Mouse (Mus musculus) CH12.LX (cell line): ENCODE results near the gene Sstr2. TPM values are rescaled to one million over a fixed set of nuclear protein-coding genes. Genes with fewer than 3 reads are reported as not detected.

Experiments used
- DNase-seq: peaks from one replicate; pipeline ENCODE4 v3.0.0-alpha.2; 2013; ENCODE audit errors: extremely low read depth
- H3K27ac ChIP-seq: 2 replicates; pipeline ENCODE4 v1.5.1; 2012; ENCODE audit warnings: low read depth, mild to moderate bottlenecking, control low read depth, moderate library complexity; ENCODE audit not compliant: insufficient read depth
- H3K27me3 ChIP-seq: replicated peaks from 2 replicates; pipeline ENCODE3; 2012; ENCODE audit warnings: inconsistent platforms
- H3K36me3 ChIP-seq, 2 experiments: replicated peaks in 1 of 2; 2 replicates each; pipeline versions ENCODE3 to v1.6.1; 2012; ENCODE audit warnings: inconsistent platforms in 1 of 2, low read length in 1 of 2, mild to moderate bottlenecking in 1 of 2, mixed read lengths in 1 of 2, moderate library complexity in 1 of 2; ENCODE audit not compliant: control insufficient read depth in 1 of 2, insufficient read depth in 1 of 2
- H3K4me1 ChIP-seq, 2 experiments: 2 replicates each; pipeline ENCODE4 v1.6.1; 2012; ENCODE audit warnings: inconsistent platforms in 1 of 2, moderate library complexity in 1 of 2; ENCODE audit not compliant: insufficient read depth in 2 of 2, control insufficient read depth in 1 of 2
- H3K4me2 ChIP-seq: 2 replicates; pipeline ENCODE4 v1.6.1; 2012; ENCODE audit warnings: low read depth, mild to moderate bottlenecking, control low read depth; ENCODE audit not compliant: poor library complexity, insufficient read depth, severe bottlenecking
- H3K4me3 ChIP-seq, 3 experiments: fragments of 150-350 bp in 1 of 3; sonication (generic) in 1 of 3; replicated peaks in 1 of 3; 2 replicates each; pipeline versions ENCODE3 to v1.5.1; 2011 to 2012; ENCODE audit warnings: low read depth in 2 of 3, low read length in 2 of 3, mild to moderate bottlenecking in 2 of 3, moderate library complexity in 2 of 3, control low read depth in 1 of 3, improper control_type of control experiment in 1 of 3, inconsistent platforms in 1 of 3, mixed read lengths in 1 of 3; ENCODE audit not compliant: poor library complexity in 1 of 3
- H3K79me2 ChIP-seq: replicated peaks from 2 replicates; pipeline ENCODE4 v1.6.1; 2012; ENCODE audit warnings: mild to moderate bottlenecking, moderate library complexity; ENCODE audit not compliant: control insufficient read depth, poor library complexity, insufficient read depth, severe bottlenecking; ENCODE audit errors: extremely low read depth
- H3K9ac ChIP-seq: 2 replicates; pipeline ENCODE4 v1.6.1; 2012; ENCODE audit warnings: low read depth, mild to moderate bottlenecking, control low read depth, moderate library complexity; ENCODE audit not compliant: insufficient read depth
- H3K9me3 ChIP-seq: replicated peaks from 2 replicates; pipeline ENCODE3; 2012; ENCODE audit warnings: low read length, inconsistent platforms, mixed read lengths
- ELF1 ChIP-seq: IDR thresholded peaks from 2 replicates; pipeline ENCODE4 v1.6.1; 2014; ENCODE audit warnings: low read depth, mild to moderate bottlenecking, inconsistent platforms, low read length, improper control_type of control experiment
- IRF4 ChIP-seq: IDR thresholded peaks from 2 replicates; pipeline ENCODE4 v1.6.1; 2014; ENCODE audit warnings: low read depth, mild to moderate bottlenecking, inconsistent platforms, low read length, improper control_type of control experiment
- MYC ChIP-seq: IDR thresholded peaks from 2 replicates; pipeline ENCODE4 v1.6.1; 2011; ENCODE audit warnings: low read depth, mild to moderate bottlenecking, improper control_type of control experiment, low read length
- NELFE ChIP-seq: IDR thresholded peaks from 2 replicates; pipeline ENCODE4 v1.6.1; 2011; ENCODE audit warnings: low read depth, low read length, improper control_type of control experiment
- POLR2AphosphoS2 ChIP-seq: IDR thresholded peaks from 2 replicates; pipeline ENCODE4 v1.6.1; 2011; ENCODE audit warnings: low read depth, low read length, improper control_type of control experiment
- SMC3 ChIP-seq: IDR thresholded peaks from 2 replicates; pipeline ENCODE4 v1.6.1; 2011; ENCODE audit warnings: low read depth, low read length, improper control_type of control experiment
- TBP ChIP-seq: conservative IDR thresholded peaks from 2 replicates; pipeline ENCODE4 v1.6.1; 2011; ENCODE audit warnings: low read depth, low read length, improper control_type of control experiment
- USF1 ChIP-seq: IDR thresholded peaks from 2 replicates; pipeline ENCODE4 v1.6.1; 2014; ENCODE audit warnings: low read depth, mild to moderate bottlenecking, inconsistent platforms, low read length, improper control_type of control experiment
- ZNF384 ChIP-seq: IDR thresholded peaks from 2 replicates; pipeline ENCODE4 v1.6.1; 2012; ENCODE audit warnings: low read depth, low read length, improper control_type of control experiment, inconsistent platforms
- dilution Hi-C: fragments of 300-500 bp; cut with MboI; formaldehyde crosslinking; loops from 2 replicates; pipeline ENCODE4 v1.14.3; 2020; ENCODE audit warnings: low sequenced_read_pairs; ENCODE audit not compliant: extremely low pct_unique_long_range_greater_than_20kb, extremely low pct_ligation_motif_present
- in situ Hi-C: fragments of 300-500 bp; cut with MboI; formaldehyde crosslinking; loops from 3 replicates; pipeline ENCODE4 v1.14.3; 2019; ENCODE audit warnings: low sequenced_read_pairs, low pct_ligation_motif_present, low pct_unique_long_range_greater_than_20kb, mixed read lengths
- polyA plus RNA-seq: library from polyadenylated mRNA; unstranded; fragments of >175 nt; gene quantifications from 2 replicates; pipeline ENCODE4 v1.2.1, GENCODE M21; 2012; ENCODE audit warnings: low read depth; ENCODE audit not compliant: insufficient read length
- total RNA-seq, 2 experiments: library from RNA; depleted of rRNA; stranded (reverse); fragments of 300-350 nt in 1 of 2; fragments of >200 nt in 1 of 2; gene quantifications; 2 replicates each; pipeline ENCODE4 v1.2.3; 2012 to 2014

The Sstr2 gene
- total and polyA plus RNA-seq, 3 experiments, result not detected

DNA sequence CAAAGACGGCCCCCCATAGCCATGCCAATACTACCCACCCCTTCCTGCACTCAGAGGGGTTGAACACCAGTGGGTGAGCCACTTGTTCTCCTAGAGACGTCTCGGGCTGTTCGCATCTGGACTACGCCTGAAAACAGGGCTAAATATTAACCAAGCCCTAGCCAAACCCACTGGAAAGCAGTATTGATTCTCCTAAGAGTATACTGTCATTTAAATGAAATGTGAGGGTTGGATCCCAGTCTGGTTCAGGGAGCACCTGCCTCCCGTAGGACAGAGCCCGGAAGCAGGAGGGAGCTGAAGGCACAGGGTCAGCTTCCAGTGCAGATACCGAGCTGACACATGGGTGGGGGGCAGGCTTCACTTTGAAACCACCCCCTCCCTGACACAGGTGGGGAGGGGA is 12.7 kb downstream of the Sstr2 start:
- in situ Hi-C loops, result no loop called here
- no peak for DNase-seq
- H3K27ac ChIP-seq, result no peak overlapping the region

DNA sequence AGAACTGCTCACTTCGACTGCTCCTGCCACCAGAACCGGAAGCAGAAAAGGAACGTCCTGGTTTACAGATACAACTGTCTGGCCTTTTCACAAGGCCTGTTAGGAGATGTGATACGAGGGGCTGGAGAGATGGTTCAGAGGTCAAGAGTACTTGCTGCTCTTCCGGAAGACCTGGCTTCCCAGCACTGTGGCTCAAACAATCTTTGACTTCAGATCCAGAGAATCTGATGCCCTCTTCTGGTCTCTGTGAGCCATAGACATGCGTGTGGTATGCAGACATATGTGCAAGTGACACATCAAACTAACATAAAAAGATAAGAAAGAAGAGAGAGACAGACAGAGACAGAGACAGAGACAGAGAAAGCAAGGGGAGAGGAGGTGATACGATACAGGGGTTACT is 13.2 kb downstream of the Sstr2 start:
- no peak for DNase-seq
- Histone ChIP-seq H3K4me1 (no peaks in the 10 kb centered on the region; a peak in 1 of 4 replicates), H3K27ac (no peak overlapping the region), H3K4me3 (no peak overlapping the region), H3K9ac (no peak overlapping the region), H3K9me3 (no peaks in the 10 kb centered on the region), H3K27me3 (peaks cover 27% of the 10 kb centered on the region), H3K79me2 (no peaks in the 10 kb centered on the region), H3K36me3 (no peaks in the 10 kb centered on the region), H3K4me2 (no peak overlapping the region)
- TF ChIP-seq NELFE (no peak), TBP (no peak)
- in situ Hi-C loops (no loop called here), dilution Hi-C loops (no loop called here)

More for the DNA sequence above, 12.7 kb downstream of the Sstr2 start:
- Histone ChIP-seq H3K4me3 (no peak overlapping the region), H3K9me3 (no peaks in the 10 kb centered on the region), H3K4me1 (no peaks in the 10 kb centered on the region; a peak in 1 of 4 replicates), H3K4me2 (no peak overlapping the region), H3K27me3 (peaks cover 27% of the 10 kb centered on the region), H3K79me2 (no peaks in the 10 kb centered on the region), H3K36me3 (no peaks in the 10 kb centered on the region), H3K9ac (no peak overlapping the region)
- dilution Hi-C loops, result no loop called here
- no peak for TF ChIP-seq USF1
- no peak for TF ChIP-seq IRF4
- TF ChIP-seq SMC3, result no peak
- no peak for TF ChIP-seq POLR2AphosphoS2

DNA sequence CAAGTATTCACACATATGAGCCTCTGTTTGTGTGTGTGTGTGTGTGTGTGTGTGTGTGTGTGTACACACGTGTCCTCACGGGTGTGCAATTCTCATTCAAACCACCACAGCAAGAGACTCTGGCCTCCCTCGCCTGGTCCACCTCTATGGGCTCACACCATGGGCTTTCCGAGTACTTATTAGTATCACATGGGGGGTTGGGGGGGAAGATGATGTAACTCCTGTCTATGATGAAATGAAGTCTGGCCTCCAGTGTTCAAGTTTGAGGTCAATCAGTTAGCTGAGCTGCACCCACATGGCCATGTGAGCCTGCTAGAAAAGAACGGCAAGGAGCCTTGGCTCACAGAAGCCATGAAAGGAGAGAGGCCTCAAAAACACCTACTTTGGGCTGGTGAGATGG is 14.3 kb downstream of the Sstr2 start:
- no peaks in the 10 kb centered on the region for H3K36me3 ChIP-seq
- H3K4me2 ChIP-seq, result no peak overlapping the region
- peaks cover 4% of the 10 kb centered on the region for H3K9me3 ChIP-seq
- DNase-seq, result no peak
- in situ Hi-C loops (no loop called here), dilution Hi-C loops (no loop called here)
- TF ChIP-seq ELF1 (no peak), ZNF384 (no peak), MYC (no peak)
- H3K4me3 ChIP-seq, result no peak overlapping the region
- no peaks in the 10 kb centered on the region for H3K79me2 ChIP-seq
- H3K4me1 ChIP-seq, result no peaks in the 10 kb centered on the region; a peak in 1 of 4 replicates
- peaks cover 27% of the 10 kb centered on the region for H3K27me3 ChIP-seq
- no peak overlapping the region for H3K27ac ChIP-seq
- no peak overlapping the region for H3K9ac ChIP-seq
